Mouse (Mus musculus): ENCODE data around the gene C87436. TPM values are rescaled to one million over a fixed set of nuclear protein-coding genes. Genes with fewer than 3 reads are reported as not detected.
A peak's percentile ranks its signal among the peaks of the same experiment; 100 is the strongest.

C87436 gene
- polyA plus RNA-seq, 1 experiment from 2014 or later, result 23.9 TPM

GRCm38 (mm10) chr6:86494767-86495166, 56.6 kb downstream of the C87436 start:
- Histone ChIP-seq H3K36me3 (ENCODE audit: control insufficient read depth, insufficient read depth, low read length) (no peaks in the 10 kb centered on the region), H3K4me1 (ENCODE audit: control insufficient read depth, insufficient read depth, low read length) (peaks cover 23% of the 10 kb centered on the region), H3K4me3 (ENCODE audit: low read depth, low read length) (no peak overlapping the region), H3K27me3 (replicated peaks; ENCODE audit: control insufficient read depth, insufficient read depth, low read length) (no peaks in the 10 kb centered on the region), H3K9ac (ENCODE audit: low read depth, low read length) (no peak overlapping the region), H3K9me3 (ENCODE audit: control insufficient read depth, low read length) (no peaks in the 10 kb centered on the region), H3K27ac (replicated peaks; ENCODE audit: low read depth, low read length) (no peak overlapping the region), H3K4me2 (ENCODE audit: low read depth, low read length) (no peak overlapping the region)
- 95% methylated on average over 7 of the region's 7 CpGs for WGBS
- DNase-seq (ENCODE audit: low spot score) (no peak), ATAC-seq (ENCODE audit: low read depth) (no peak)

GRCm38 (mm10) chr6:86495661-86496060, 57.5 kb downstream of the C87436 start:
- no peak overlapping the region for H3K27ac ChIP-seq (replicated peaks; ENCODE audit: low read depth, low read length)

GRCm38 (mm10) chr6:86496127-86496526, 58.0 kb downstream of the C87436 start:
- Histone ChIP-seq H3K9ac (ENCODE audit: low read depth, low read length) (no peak overlapping the region), H3K9me3 (ENCODE audit: control insufficient read depth, low read length) (no peaks in the 10 kb centered on the region), H3K4me2 (ENCODE audit: low read depth, low read length) (0 out of 2 replicates have a peak overlapping the region, but pooled peaks have one; percentile 15), H3K27me3 (replicated peaks; ENCODE audit: control insufficient read depth, insufficient read depth, low read length) (no peaks in the 10 kb centered on the region), H3K4me3 (ENCODE audit: low read depth, low read length) (no peak overlapping the region), H3K36me3 (ENCODE audit: control insufficient read depth, insufficient read depth, low read length) (no peaks in the 10 kb centered on the region), H3K4me1 (ENCODE audit: control insufficient read depth, insufficient read depth, low read length) (peaks cover 23% of the 10 kb centered on the region), H3K27ac (replicated peaks; ENCODE audit: low read depth, low read length) (peak overlapping the region; percentile 77)
- ATAC-seq (ENCODE audit: low read depth) (no peak), DNase-seq (ENCODE audit: low spot score) (no peak)
- 75% methylated on average over 8 of the region's 8 CpGs for WGBS

More at GRCm38 (mm10) chr6:86495661-86496060, 57.5 kb downstream of the C87436 start:
- no peak overlapping the region for H3K9ac ChIP-seq (ENCODE audit: low read depth, low read length)
- no peak for ATAC-seq (ENCODE audit: low read depth)
- H3K9me3 ChIP-seq (ENCODE audit: control insufficient read depth, low read length), result no peaks in the 10 kb centered on the region
- no peak for DNase-seq (ENCODE audit: low spot score)
- H3K4me2 ChIP-seq (ENCODE audit: low read depth, low read length), result 0 out of 2 replicates have a peak overlapping the region, but pooled peaks have one; percentile 15
- no peaks in the 10 kb centered on the region for H3K36me3 ChIP-seq (ENCODE audit: control insufficient read depth, insufficient read depth, low read length)
- 53% methylated on average over 3 of the region's 3 CpGs for WGBS
- no peak overlapping the region for H3K4me3 ChIP-seq (ENCODE audit: low read depth, low read length)
- H3K4me1 ChIP-seq (ENCODE audit: control insufficient read depth, insufficient read depth, low read length), result peaks cover 23% of the 10 kb centered on the region
- H3K27me3 ChIP-seq (replicated peaks; ENCODE audit: control insufficient read depth, insufficient read depth, low read length), result no peaks in the 10 kb centered on the region

- H3K36me3 ChIP-seq (ENCODE audit: control insufficient read depth, insufficient read depth, low read length), result no peaks in the 10 kb centered on the region
- DNase-seq (ENCODE audit: low spot score) (no peak), ATAC-seq (ENCODE audit: low read depth) (no peak)
- peak overlapping the region; percentile 56 for H3K4me2 ChIP-seq (ENCODE audit: low read depth, low read length)
- peaks cover 23% of the 10 kb centered on the region for H3K4me1 ChIP-seq (ENCODE audit: control insufficient read depth, insufficient read depth, low read length)
- WGBS, result 44% methylated on average over 5 of the region's 5 CpGs
- H3K27me3 ChIP-seq (replicated peaks; ENCODE audit: control insufficient read depth, insufficient read depth, low read length), result no peaks in the 10 kb centered on the region
- peak overlapping the region; percentile 65 for H3K9ac ChIP-seq (ENCODE audit: low read depth, low read length)
- no peaks in the 10 kb centered on the region for H3K9me3 ChIP-seq (ENCODE audit: control insufficient read depth, low read length)
- peak overlapping the region; percentile 77 for H3K27ac ChIP-seq (replicated peaks; ENCODE audit: low read depth, low read length)
- H3K4me3 ChIP-seq (ENCODE audit: low read depth, low read length), result peak overlapping the region; percentile 34
These were observed 58.4 kb downstream of the C87436 start for GRCm38 (mm10) chr6:86496585-86496984.

GRCm38 (mm10) chr6:86497071-86497815, 59.1 kb downstream of the C87436 start:
- Histone ChIP-seq H3K4me2 (ENCODE audit: low read depth, low read length) (peak overlapping the region; percentile 56), H3K9me3 (ENCODE audit: control insufficient read depth, low read length) (no peaks in the 10 kb centered on the region), H3K36me3 (ENCODE audit: control insufficient read depth, insufficient read depth, low read length) (no peaks in the 10 kb centered on the region), H3K27ac (replicated peaks; ENCODE audit: low read depth, low read length) (peak overlapping the region; percentile 77), H3K9ac (ENCODE audit: low read depth, low read length) (peak overlapping the region; percentile 65), H3K4me1 (ENCODE audit: control insufficient read depth, insufficient read depth, low read length) (peaks cover 23% of the 10 kb centered on the region), H3K4me3 (ENCODE audit: low read depth, low read length) (peak overlapping the region; percentile 34), H3K27me3 (replicated peaks; ENCODE audit: control insufficient read depth, insufficient read depth, low read length) (no peaks in the 10 kb centered on the region)
- ATAC-seq (ENCODE audit: low read depth) (peak; percentile 56), DNase-seq (ENCODE audit: low spot score) (peak; percentile 73)
- 10% methylated on average over 13 of the region's 13 CpGs for WGBS

GRCm38 (mm10) chr6:86497942-86498732, 60.0 kb downstream of the C87436 start:
- no peak for DNase-seq (ENCODE audit: low spot score)
- Histone ChIP-seq H3K27ac (replicated peaks; ENCODE audit: low read depth, low read length) (peak overlapping the region; percentile 77; the same call in 1 of the 2 replicates), H3K9me3 (ENCODE audit: control insufficient read depth, low read length) (no peaks in the 10 kb centered on the region)

GRCm38 (mm10) chr6:86499571-86500109, 61.5 kb downstream of the C87436 start:
- H3K27me3 ChIP-seq (replicated peaks; ENCODE audit: control insufficient read depth, insufficient read depth, low read length), result no peaks in the 10 kb centered on the region
- no peak overlapping the region for H3K9ac ChIP-seq (ENCODE audit: low read depth, low read length)
- ATAC-seq (ENCODE audit: low read depth) (no peak), DNase-seq (ENCODE audit: low spot score) (no peak)
- H3K27ac ChIP-seq (replicated peaks; ENCODE audit: low read depth, low read length), result no peak overlapping the region
- peaks cover 17% of the 10 kb centered on the region for H3K4me1 ChIP-seq (ENCODE audit: control insufficient read depth, insufficient read depth, low read length)
- no peaks in the 10 kb centered on the region for H3K9me3 ChIP-seq (ENCODE audit: control insufficient read depth, low read length)
- no peaks in the 10 kb centered on the region for H3K36me3 ChIP-seq (ENCODE audit: control insufficient read depth, insufficient read depth, low read length)
- no peak overlapping the region for H3K4me3 ChIP-seq (ENCODE audit: low read depth, low read length)
- no peak overlapping the region for H3K4me2 ChIP-seq (ENCODE audit: low read depth, low read length)
- WGBS, result 62% methylated on average over 5 of the region's 5 CpGs

More at GRCm38 (mm10) chr6:86497942-86498732, 60.0 kb downstream of the C87436 start:
- Histone ChIP-seq H3K4me1 (ENCODE audit: control insufficient read depth, insufficient read depth, low read length) (peaks cover 23% of the 10 kb centered on the region), H3K4me3 (ENCODE audit: low read depth, low read length) (peak overlapping the region; percentile 34), H3K4me2 (ENCODE audit: low read depth, low read length) (peak overlapping the region; percentile 56; the same call in 1 of the 2 replicates), H3K36me3 (ENCODE audit: control insufficient read depth, insufficient read depth, low read length) (no peaks in the 10 kb centered on the region), H3K27me3 (replicated peaks; ENCODE audit: control insufficient read depth, insufficient read depth, low read length) (no peaks in the 10 kb centered on the region), H3K9ac (ENCODE audit: low read depth, low read length) (peak overlapping the region; percentile 65)
- 68% methylated on average over 11 of the region's 11 CpGs for WGBS
- no peak for ATAC-seq (ENCODE audit: low read depth)

- H3K9me3 ChIP-seq (ENCODE audit: control insufficient read depth, low read length), result no peaks in the 10 kb centered on the region
- H3K9ac ChIP-seq (ENCODE audit: low read depth, low read length), result no peak overlapping the region
- H3K36me3 ChIP-seq (ENCODE audit: control insufficient read depth, insufficient read depth, low read length), result no peaks in the 10 kb centered on the region
- DNase-seq (ENCODE audit: low spot score) (no peak), ATAC-seq (ENCODE audit: low read depth) (no peak)
- H3K27ac ChIP-seq (replicated peaks; ENCODE audit: low read depth, low read length), result no peak overlapping the region
- H3K4me2 ChIP-seq (ENCODE audit: low read depth, low read length), result no peak overlapping the region
- no peaks in the 10 kb centered on the region for H3K27me3 ChIP-seq (replicated peaks; ENCODE audit: control insufficient read depth, insufficient read depth, low read length)
- H3K4me1 ChIP-seq (ENCODE audit: control insufficient read depth, insufficient read depth, low read length), result no peaks in the 10 kb centered on the region
- no peak overlapping the region for H3K4me3 ChIP-seq (ENCODE audit: low read depth, low read length)
- WGBS, result 82% methylated on average over 4 of the region's 4 CpGs
These were observed 65.3 kb downstream of the C87436 start for GRCm38 (mm10) chr6:86503513-86503912.
